Mouse (Mus musculus) midbrain, embryonic 12.5 days (tissue): ENCODE measurements at regions not wholly inside any gene's neighbourhood (a gene's known extent, or its start where the extent isn't known, plus 50 kb on each side); places are given as distances from the start of the nearest gene placed in this dataset.

Experiments used
- ATAC-seq: fragments of 200-750 bp; cut with Nextera tagmentation; 2 replicates; pipeline ENCODE4 v1.8.0; 2017; ENCODE audit warnings: low read depth, moderate TSS enrichment, moderate library complexity; ENCODE audit not compliant: low FRiP score
- H3K27ac ChIP-seq: fragments of 300-500 bp; sonication (generic); replicated peaks from 2 replicates; pipeline ENCODE4 v1.5.1; 2016; ENCODE audit warnings: mild to moderate bottlenecking
- H3K27me3 ChIP-seq: fragments of 300-500 bp; sonication (generic); 2 replicates; pipeline ENCODE4 v1.6.1; 2016; ENCODE audit warnings: mild to moderate bottlenecking
- H3K36me3 ChIP-seq: fragments of 300-500 bp; sonication (generic); 2 replicates; pipeline ENCODE4 v1.6.1; 2016
- H3K4me1 ChIP-seq: fragments of 300-500 bp; sonication (generic); 2 replicates; pipeline ENCODE4 v1.6.1; 2016
- H3K4me2 ChIP-seq: fragments of 300-500 bp; sonication (generic); replicated peaks from 2 replicates; pipeline ENCODE4 v1.6.1; 2016; ENCODE audit warnings: mild to moderate bottlenecking, moderate library complexity
- H3K4me3 ChIP-seq: fragments of 300-500 bp; sonication (generic); 2 replicates; pipeline ENCODE4 v1.5.1; 2016; ENCODE audit warnings: mild to moderate bottlenecking
- H3K9ac ChIP-seq: fragments of 300-500 bp; sonication (generic); replicated peaks from 2 replicates; pipeline ENCODE4 v1.6.1; 2016; ENCODE audit warnings: mild to moderate bottlenecking, moderate library complexity
- H3K9me3 ChIP-seq: fragments of 300-500 bp; sonication (generic); 2 replicates; pipeline ENCODE4 v1.6.1; 2016; ENCODE audit warnings: mild to moderate bottlenecking
- WGBS: fragments of 180-500 bp; shearing (Covaris S2); methylation state at CpG from one replicate; pipeline ENCODE4 v1.1.7; 2016; 5-methylcytosine and 5-hydroxymethylcytosine counted together

DNA sequence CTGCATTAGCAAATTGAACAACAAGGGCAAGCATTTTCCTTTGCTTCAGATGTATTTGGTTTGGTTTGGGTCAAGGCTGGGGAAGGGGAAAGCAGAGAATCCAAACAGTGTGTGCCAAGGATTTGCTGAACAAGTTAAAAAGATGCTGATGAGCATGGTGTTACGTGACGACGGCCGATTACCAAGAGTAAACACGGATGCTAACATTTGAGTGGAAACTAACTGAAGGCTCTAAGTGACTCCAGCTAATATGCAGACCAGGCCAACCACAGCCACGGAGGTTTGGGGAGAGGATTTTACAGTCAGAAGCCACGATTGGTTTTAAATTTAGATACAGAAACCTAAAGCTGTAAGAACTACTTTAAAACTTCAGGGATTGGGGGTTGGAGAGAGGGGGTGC, 262.3 kb upstream of the Rnaseh2b start:
- H3K27me3 ChIP-seq, result no peaks in the 10 kb centered on the region
- H3K4me1 ChIP-seq, result peaks cover 7% of the 10 kb centered on the region
- no peak for ATAC-seq
- H3K4me2 ChIP-seq, result no peak overlapping the region
- H3K9me3 ChIP-seq, result no peaks in the 10 kb centered on the region
- H3K9ac ChIP-seq, result no peak overlapping the region
- no peak overlapping the region for H3K4me3 ChIP-seq
- WGBS, result 80% methylated on average over 7 of the region's 7 CpGs
- H3K36me3 ChIP-seq, result no peaks in the 10 kb centered on the region
- no peak overlapping the region for H3K27ac ChIP-seq

DNA sequence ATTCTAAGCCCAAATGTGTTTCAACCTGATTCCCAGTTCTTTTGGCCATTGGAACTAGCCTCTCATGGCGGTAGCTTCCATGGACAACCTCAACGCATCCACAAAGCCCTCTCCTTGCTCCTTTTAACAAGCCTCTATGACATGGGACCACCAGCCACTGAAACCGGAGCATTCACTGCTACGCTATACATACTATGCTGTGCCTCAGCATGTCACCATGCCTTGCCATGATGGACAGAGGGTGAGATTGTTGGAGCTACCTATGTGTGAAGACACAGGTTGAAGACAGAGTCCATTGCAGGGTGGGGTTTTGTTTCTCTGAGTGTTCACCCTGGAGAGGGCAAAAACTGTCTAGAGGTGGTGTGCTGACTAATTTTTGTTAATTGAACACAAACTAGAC, 258.7 kb upstream of the Rnaseh2b start:
- Histone ChIP-seq H3K4me1 (peaks cover 14% of the 10 kb centered on the region), H3K36me3 (no peaks in the 10 kb centered on the region), H3K4me2 (no peak overlapping the region), H3K4me3 (no peak overlapping the region), H3K9me3 (no peaks in the 10 kb centered on the region), H3K27ac (no peak overlapping the region), H3K9ac (no peak overlapping the region), H3K27me3 (peaks cover 4% of the 10 kb centered on the region; the same call in 1 of the 2 replicates)
- ATAC-seq, result no peak
- 97% methylated on average over 4 of the region's 4 CpGs for WGBS

DNA sequence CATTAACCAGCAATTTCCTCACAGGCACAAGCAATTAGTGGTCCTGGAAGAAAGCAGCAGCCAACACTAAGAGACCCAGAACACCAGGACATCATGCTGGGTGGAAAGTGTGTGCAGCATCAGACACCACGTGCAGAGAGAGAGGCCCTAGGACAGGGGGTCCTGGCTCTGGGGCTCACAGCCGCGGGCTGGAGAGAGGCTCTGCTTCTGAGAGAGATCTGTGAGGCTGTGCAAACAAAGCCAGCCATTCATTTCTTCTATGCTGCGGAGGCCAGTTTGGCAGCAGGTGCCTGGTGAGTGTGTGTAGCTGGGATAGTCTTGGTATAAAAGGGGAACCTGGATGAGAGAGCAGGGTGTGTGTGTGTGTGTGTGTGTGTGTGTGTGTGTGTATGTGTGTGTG, 257.7 kb upstream of the Rnaseh2b start:
- Histone ChIP-seq H3K27me3 (peaks cover 4% of the 10 kb centered on the region; the same call in 1 of the 2 replicates), H3K4me2 (no peak overlapping the region), H3K4me3 (no peak overlapping the region), H3K36me3 (no peaks in the 10 kb centered on the region), H3K4me1 (peaks cover 14% of the 10 kb centered on the region), H3K9ac (no peak overlapping the region), H3K9me3 (no peaks in the 10 kb centered on the region), H3K27ac (no peak overlapping the region)
- ATAC-seq, result peak; percentile 62; the same call in 1 of the 2 replicates
- WGBS, result 28% methylated on average over 4 of the region's 4 CpGs

DNA sequence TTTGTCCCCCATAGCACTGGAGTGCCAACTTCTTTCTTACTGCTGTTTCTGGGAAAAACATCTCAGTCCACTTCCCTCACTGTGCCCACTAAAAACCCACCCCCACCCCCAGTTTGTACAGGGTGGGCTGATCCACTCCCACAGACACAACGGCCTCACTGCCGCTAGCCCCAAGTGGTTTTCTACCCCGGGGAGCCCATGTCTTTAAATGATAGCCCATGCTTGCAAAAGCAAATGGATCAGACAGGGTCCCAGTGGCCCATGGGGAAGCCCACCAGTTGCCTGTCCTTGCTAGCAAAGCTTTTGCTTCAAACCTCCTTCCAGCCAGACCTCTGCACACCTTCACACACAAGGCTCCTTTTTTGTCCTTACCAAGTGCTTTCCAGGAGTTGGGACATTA, 257.0 kb upstream of the Rnaseh2b start:
- H3K27me3 ChIP-seq, result peaks cover 4% of the 10 kb centered on the region; the same call in 1 of the 2 replicates
- 89% methylated on average over 3 of the region's 3 CpGs for WGBS
- no peaks in the 10 kb centered on the region for H3K36me3 ChIP-seq
- H3K27ac ChIP-seq, result no peak overlapping the region
- no peak for ATAC-seq
- H3K4me3 ChIP-seq, result no peak overlapping the region
- H3K9ac ChIP-seq, result no peak overlapping the region
- H3K4me1 ChIP-seq, result peaks cover 14% of the 10 kb centered on the region
- H3K4me2 ChIP-seq, result no peak overlapping the region
- no peaks in the 10 kb centered on the region for H3K9me3 ChIP-seq

DNA sequence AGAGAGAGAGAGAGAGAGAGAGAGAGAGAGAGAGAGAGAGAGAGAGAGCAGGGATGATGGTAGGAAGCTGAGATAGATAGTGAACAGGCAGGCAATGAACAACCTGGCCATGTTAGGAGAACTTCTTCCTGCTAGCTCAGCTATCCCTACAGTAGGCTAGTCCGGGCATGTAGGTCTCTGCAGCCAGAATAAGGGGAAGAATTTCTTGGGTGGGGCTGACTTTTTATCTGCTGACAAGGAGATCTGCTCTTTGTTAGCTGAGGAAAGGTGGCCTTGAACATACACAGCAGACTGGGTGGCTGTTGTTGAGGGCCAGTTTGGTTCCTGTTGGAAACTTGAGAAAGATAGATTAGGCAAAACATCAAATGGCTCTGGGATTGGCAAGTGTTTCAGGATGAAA, 254.9 kb upstream of the Rnaseh2b start:
- ATAC-seq, result no peak
- no peaks in the 10 kb centered on the region for H3K9me3 ChIP-seq
- no peak overlapping the region for H3K4me2 ChIP-seq
- H3K9ac ChIP-seq, result no peak overlapping the region
- H3K27ac ChIP-seq, result no peak overlapping the region
- H3K4me3 ChIP-seq, result no peak overlapping the region
- peaks cover 4% of the 10 kb centered on the region; the same call in 1 of the 2 replicates for H3K27me3 ChIP-seq
- H3K36me3 ChIP-seq, result no peaks in the 10 kb centered on the region
- WGBS, result 82% methylated on average over 1 of the region's 1 CpGs
- H3K4me1 ChIP-seq, result peaks cover 14% of the 10 kb centered on the region

DNA sequence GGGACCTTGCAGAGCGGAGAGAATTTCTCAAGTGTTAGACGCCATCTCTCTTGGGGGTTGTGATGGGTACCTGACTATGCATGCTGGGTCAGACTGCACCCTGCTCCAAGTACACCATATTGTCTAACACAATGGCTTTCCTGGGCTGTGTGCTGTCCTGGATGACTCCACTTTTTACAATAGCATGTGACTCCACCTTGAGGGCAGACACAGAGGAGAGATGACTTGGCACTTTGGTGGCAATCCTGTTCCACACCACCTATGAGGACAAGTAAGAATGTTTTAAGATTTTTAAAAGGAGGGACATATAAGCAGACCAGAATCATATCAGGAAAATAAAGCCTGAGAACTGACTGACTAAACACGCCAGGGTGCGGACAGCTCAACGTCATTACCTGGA, 254.5 kb upstream of the Rnaseh2b start:
- Histone ChIP-seq H3K4me2 (no peak overlapping the region), H3K4me3 (no peak overlapping the region), H3K27me3 (peaks cover 4% of the 10 kb centered on the region; the same call in 1 of the 2 replicates), H3K9ac (no peak overlapping the region), H3K36me3 (no peaks in the 10 kb centered on the region), H3K4me1 (peaks cover 14% of the 10 kb centered on the region), H3K9me3 (no peaks in the 10 kb centered on the region), H3K27ac (no peak overlapping the region)
- 93% methylated on average over 5 of the region's 5 CpGs for WGBS
- no peak for ATAC-seq

DNA sequence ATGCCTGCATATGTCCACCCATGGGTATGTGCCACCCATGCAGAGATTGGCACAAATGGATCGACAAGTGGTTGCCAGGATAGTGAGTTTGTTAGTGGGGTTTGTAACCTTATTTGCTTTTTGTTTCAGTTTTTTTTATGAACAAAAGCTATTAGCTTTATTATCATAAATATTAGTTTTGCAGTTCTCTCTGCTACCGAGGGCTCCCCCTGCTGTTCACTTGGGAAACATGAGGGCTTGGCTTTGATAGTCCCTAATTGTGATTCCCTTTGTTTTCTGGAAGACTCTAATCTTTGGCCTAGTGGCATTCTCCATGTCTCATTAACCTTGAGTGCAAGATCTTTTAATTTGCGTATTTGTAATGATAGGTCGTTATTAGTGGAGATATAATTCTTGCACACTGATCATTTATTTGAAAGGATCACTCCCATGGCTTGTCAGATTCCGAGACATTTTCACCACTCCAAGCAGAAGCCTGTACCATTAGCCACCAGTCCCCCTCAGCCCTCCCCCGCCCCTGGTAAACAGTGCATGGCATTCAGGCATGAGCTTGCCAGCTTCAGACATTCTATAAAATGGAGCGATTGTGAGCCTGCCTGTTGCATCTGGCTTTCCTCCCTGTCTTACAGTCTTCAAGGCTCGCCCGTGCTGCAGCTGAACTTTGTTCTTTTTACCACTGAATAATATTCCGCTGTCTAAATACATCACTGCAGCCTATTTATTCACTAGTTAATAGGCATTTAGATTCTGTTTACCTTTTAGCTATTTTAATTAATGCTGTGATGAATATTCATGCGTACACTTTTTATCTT, 249.9 kb upstream of the Rnaseh2b start:
- Histone ChIP-seq H3K4me2 (no peak overlapping the region), H3K27ac (no peak overlapping the region), H3K9ac (no peak overlapping the region), H3K27me3 (no peaks in the 10 kb centered on the region), H3K4me3 (no peak overlapping the region), H3K9me3 (no peaks in the 10 kb centered on the region), H3K36me3 (no peaks in the 10 kb centered on the region), H3K4me1 (no peaks in the 10 kb centered on the region)
- WGBS, result 61% methylated on average over 11 of the region's 11 CpGs
- ATAC-seq, result peak; percentile 63; the same call in 1 of the 2 replicates

DNA sequence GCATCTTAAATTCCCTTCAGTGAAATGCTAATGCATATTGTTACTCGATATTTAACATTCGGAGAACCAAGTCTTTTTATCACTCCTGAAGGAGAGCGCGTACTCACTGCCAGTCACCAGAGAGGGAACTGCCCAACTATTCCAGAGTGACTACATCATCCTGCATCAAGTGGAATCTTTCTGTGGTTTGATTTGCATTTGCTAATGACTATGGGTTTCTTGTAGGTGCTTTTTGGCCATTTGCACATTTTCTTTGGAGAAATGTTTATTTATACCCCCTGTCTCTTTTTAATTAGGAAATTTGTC, 249.3 kb upstream of the Rnaseh2b start:
- H3K4me1 ChIP-seq, result no peaks in the 10 kb centered on the region
- no peak overlapping the region for H3K27ac ChIP-seq
- no peak overlapping the region for H3K9ac ChIP-seq
- no peak for ATAC-seq
- no peak overlapping the region for H3K4me2 ChIP-seq
- WGBS, result 73% methylated on average over 4 of the region's 4 CpGs
- H3K27me3 ChIP-seq, result no peaks in the 10 kb centered on the region
- no peaks in the 10 kb centered on the region for H3K9me3 ChIP-seq
- H3K4me3 ChIP-seq, result no peak overlapping the region
- no peaks in the 10 kb centered on the region for H3K36me3 ChIP-seq

DNA sequence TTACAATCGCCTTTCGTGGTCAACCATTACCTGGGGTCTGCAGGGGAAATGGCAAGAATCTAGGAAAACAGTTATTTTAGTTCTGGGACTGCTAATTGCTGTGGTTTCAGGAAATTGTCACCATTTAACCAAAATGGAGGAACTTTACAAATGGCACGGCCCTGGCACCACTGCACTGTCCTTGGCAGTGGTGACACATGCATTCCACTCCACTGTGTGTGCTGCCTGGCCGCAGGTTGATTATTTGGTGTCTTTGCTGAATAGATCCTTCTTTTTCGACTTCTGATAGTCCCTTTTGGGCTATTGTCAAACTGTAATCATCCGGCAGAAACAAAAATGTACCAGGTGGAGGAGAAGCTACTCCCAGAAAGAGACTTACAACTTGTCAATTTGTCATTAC, 241.4 kb upstream of the Rnaseh2b start:
- Histone ChIP-seq H3K4me3 (no peak overlapping the region), H3K27ac (no peak overlapping the region), H3K9ac (no peak overlapping the region), H3K9me3 (no peaks in the 10 kb centered on the region), H3K27me3 (no peaks in the 10 kb centered on the region), H3K36me3 (no peaks in the 10 kb centered on the region), H3K4me2 (no peak overlapping the region), H3K4me1 (no peaks in the 10 kb centered on the region)
- no peak for ATAC-seq
- 90% methylated on average over 6 of the region's 6 CpGs for WGBS

DNA sequence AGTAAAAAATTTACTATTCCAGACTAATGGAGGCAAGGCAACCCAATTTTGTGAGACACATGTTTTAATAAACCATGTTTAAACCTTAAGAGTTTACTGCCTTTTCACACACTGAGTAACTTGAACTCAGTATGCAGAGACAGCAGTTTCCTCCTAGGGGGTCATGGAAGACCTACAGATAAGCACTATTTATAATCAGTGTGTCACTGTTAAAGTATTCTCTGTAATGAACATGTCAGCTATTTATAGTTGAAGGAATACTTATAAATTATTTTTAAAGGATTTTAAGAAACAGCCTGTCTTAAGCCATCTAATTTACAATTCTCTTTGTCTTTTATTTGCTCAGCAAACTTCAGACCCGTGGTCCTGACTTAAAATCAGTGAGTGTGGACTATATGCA, 240.5 kb upstream of the Rnaseh2b start:
- 43% methylated on average over 1 of the region's 1 CpGs for WGBS
- no peak for ATAC-seq
- Histone ChIP-seq H3K4me2 (no peak overlapping the region), H3K9ac (no peak overlapping the region), H3K4me1 (no peaks in the 10 kb centered on the region), H3K36me3 (no peaks in the 10 kb centered on the region), H3K27me3 (no peaks in the 10 kb centered on the region), H3K27ac (no peak overlapping the region), H3K4me3 (no peak overlapping the region), H3K9me3 (no peaks in the 10 kb centered on the region)

DNA sequence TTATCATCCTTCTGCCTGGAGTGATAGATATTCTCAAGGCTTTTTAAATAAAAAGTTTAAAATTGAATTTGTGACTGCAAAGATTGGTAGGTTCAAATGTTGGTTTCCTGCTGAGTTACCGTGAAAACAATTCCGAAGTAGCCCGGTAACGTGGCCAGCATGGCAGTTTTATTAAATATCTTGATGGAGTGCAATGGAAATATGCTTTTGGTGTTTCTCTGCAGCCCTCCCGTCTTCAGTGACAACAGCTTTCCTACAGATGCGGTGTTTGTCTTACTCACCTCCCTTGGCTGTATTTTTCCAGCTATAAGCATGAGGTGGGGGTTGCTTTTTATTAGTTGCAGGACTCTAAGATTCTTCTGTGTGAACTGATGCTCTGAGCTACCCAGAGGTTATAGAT, 239.4 kb upstream of the Rnaseh2b start:
- Histone ChIP-seq H3K27me3 (no peaks in the 10 kb centered on the region), H3K9ac (no peak overlapping the region), H3K36me3 (no peaks in the 10 kb centered on the region), H3K9me3 (no peaks in the 10 kb centered on the region), H3K27ac (no peak overlapping the region), H3K4me2 (no peak overlapping the region), H3K4me1 (no peaks in the 10 kb centered on the region), H3K4me3 (no peak overlapping the region)
- no peak for ATAC-seq
- 82% methylated on average over 6 of the region's 6 CpGs for WGBS

DNA sequence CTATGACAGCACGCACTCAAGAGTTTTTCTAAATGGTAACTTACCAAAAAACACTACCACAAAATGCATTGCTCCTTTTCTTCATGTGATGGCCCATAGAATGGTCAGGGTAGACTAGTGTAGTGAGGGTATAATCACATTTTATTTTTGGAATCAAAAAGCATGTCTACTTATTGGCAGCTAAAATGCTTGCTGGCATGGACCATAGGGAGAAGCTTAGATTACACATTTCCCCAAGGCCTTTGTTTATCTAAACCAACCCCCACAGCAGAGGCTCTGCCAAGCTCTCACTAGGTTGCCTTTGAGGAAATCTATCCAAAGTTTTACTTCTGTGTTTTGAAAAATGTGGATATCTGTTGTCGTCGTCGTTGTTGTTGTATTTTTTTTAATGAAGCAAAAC, 235.3 kb upstream of the Rnaseh2b start:
- Histone ChIP-seq H3K4me1 (no peaks in the 10 kb centered on the region), H3K4me3 (no peak overlapping the region), H3K27me3 (no peaks in the 10 kb centered on the region), H3K9ac (no peak overlapping the region), H3K36me3 (no peaks in the 10 kb centered on the region), H3K4me2 (no peak overlapping the region), H3K27ac (no peak overlapping the region), H3K9me3 (no peaks in the 10 kb centered on the region)
- no peak for ATAC-seq
- WGBS, result 84% methylated on average over 4 of the region's 4 CpGs

DNA sequence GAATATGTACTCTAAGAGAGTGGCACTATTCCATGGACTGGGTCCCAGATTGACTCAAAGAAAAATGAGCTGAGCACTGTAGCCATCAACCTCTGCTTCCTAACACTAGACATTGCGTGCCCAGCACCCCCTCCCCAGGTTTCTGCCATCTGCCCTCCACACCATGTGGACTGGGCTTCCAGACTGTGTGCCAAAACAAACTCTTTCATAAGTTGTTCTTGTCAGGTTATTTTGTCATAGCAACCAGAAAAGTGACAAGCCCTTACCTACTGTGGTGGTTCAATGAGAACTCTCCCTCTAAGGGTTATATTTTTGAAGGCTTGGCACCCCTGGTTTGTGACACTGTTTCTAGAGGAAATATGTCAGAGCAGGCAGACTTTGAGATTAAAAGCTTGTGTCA, 234.3 kb upstream of the Rnaseh2b start:
- Histone ChIP-seq H3K27ac (no peak overlapping the region), H3K9ac (no peak overlapping the region), H3K36me3 (no peaks in the 10 kb centered on the region), H3K27me3 (no peaks in the 10 kb centered on the region), H3K4me3 (no peak overlapping the region), H3K9me3 (no peaks in the 10 kb centered on the region), H3K4me1 (no peaks in the 10 kb centered on the region), H3K4me2 (no peak overlapping the region)
- no peak for ATAC-seq
- WGBS, result 89% methylated on average over 1 of the region's 1 CpGs
